Mouse (Mus musculus) adrenal gland, adult 2 months (tissue): Measurements from ENCODE around the gene Sema5b. TPM values are rescaled to one million over a fixed set of nuclear protein-coding genes. Genes with fewer than 3 reads are reported as not detected.

Experiments
- DNase-seq: peaks from one replicate; pipeline ENCODE4 v3.0.0; 2021
- polyA plus RNA-seq: library from polyadenylated mRNA; depleted of rRNA; stranded (reverse); fragments of >200 nt; gene quantifications from 2 replicates; pipeline ENCODE4 v1.2.3, GENCODE M21; 2012
- total RNA-seq, 2 experiments: library from RNA; stranded (reverse); gene quantifications; 2 replicates each; pipeline ENCODE4 v1.2.3; 2021

Sema5b gene
- total and polyA plus RNA-seq, 3 experiments: 1.5 to 48.9 (median 8.3) TPM

GRCm38 (mm10) chr16:35634971-35635370 is 94.0 kb downstream of the Sema5b start:
- DNase-seq: no peak

GRCm38 (mm10) chr16:35639505-35639904 is 98.6 kb downstream of the Sema5b start:
- no peak for DNase-seq

- DNase-seq: no peak
Observed at GRCm38 (mm10) chr16:35648862-35649261, 107.9 kb downstream of the Sema5b start.

- DNase-seq: peak; percentile 93
Observed at GRCm38 (mm10) chr16:35652206-35652605, 111.3 kb downstream of the Sema5b start.

GRCm38 (mm10) chr16:35652706-35653105 is 111.8 kb downstream of the Sema5b start:
- peak; percentile 67 for DNase-seq

GRCm38 (mm10) chr16:35653951-35654350 is 113.0 kb downstream of the Sema5b start:
- DNase-seq: no peak

GRCm38 (mm10) chr16:35660222-35660621 is 119.3 kb downstream of the Sema5b start:
- peak; percentile 54 for DNase-seq

GRCm38 (mm10) chr16:35663831-35664414 is 123.0 kb downstream of the Sema5b start:
- DNase-seq: no peak

GRCm38 (mm10) chr16:35664847-35665246 is 123.9 kb downstream of the Sema5b start:
- DNase-seq: no peak

- no peak for DNase-seq
Observed at GRCm38 (mm10) chr16:35677511-35678113, 136.7 kb downstream of the Sema5b start.

- no peak for DNase-seq
Observed at GRCm38 (mm10) chr16:35678476-35678875, 137.5 kb downstream of the Sema5b start.

- DNase-seq: no peak
Observed at GRCm38 (mm10) chr16:35681327-35682108, 140.6 kb downstream of the Sema5b start.

GRCm38 (mm10) chr16:35685027-35685426 is 144.1 kb downstream of the Sema5b start:
- no peak for DNase-seq

- peak; percentile 42 for DNase-seq
Observed at GRCm38 (mm10) chr16:35686491-35686890, 145.5 kb downstream of the Sema5b start.

- DNase-seq: peak; percentile 84
Observed at GRCm38 (mm10) chr16:35691606-35692005, 150.7 kb downstream of the Sema5b start.

GRCm38 (mm10) chr16:35694250-35694846 is 153.4 kb downstream of the Sema5b start:
- no peak for DNase-seq

- DNase-seq: no peak
Observed at GRCm38 (mm10) chr16:35696103-35696502, 155.2 kb downstream of the Sema5b start.

GRCm38 (mm10) chr16:35701823-35702222 is 160.9 kb downstream of the Sema5b start:
- no peak for DNase-seq

- DNase-seq: no peak
Observed at GRCm38 (mm10) chr16:35703763-35704679, 163.1 kb downstream of the Sema5b start.

GRCm38 (mm10) chr16:35704796-35705195 is 163.9 kb downstream of the Sema5b start:
- no peak for DNase-seq

GRCm38 (mm10) chr16:35707004-35707403 is 166.1 kb downstream of the Sema5b start:
- DNase-seq: no peak

GRCm38 (mm10) chr16:35711004-35711403 is 170.1 kb downstream of the Sema5b start:
- no peak for DNase-seq
